Mouse (Mus musculus) intestine, postnatal 0 days (tissue): Measurements from ENCODE around the gene Carhsp1. TPM values are rescaled to one million over a fixed set of nuclear protein-coding genes. Genes with fewer than 3 reads are reported as not detected.
A peak's percentile ranks its signal among the peaks of the same experiment; 100 is the strongest.

Experiments
- ATAC-seq: fragments of 200-750 bp; cut with Nextera tagmentation; 2 replicates; pipeline ENCODE4 v1.8.0; 2017; ENCODE audit warnings: mild to moderate bottlenecking, moderate TSS enrichment, moderate library complexity
- H3K27ac ChIP-seq: fragments of 300-500 bp; sonication (generic); 2 replicates; pipeline ENCODE4 v1.5.1; 2014; ENCODE audit warnings: mild to moderate bottlenecking, low read depth, low read length, moderate library complexity
- H3K27me3 ChIP-seq: fragments of 300-500 bp; sonication (generic); replicated peaks from 2 replicates; pipeline ENCODE4 v1.6.1; 2014; ENCODE audit warnings: low read length, mixed read lengths; ENCODE audit not compliant: control insufficient read depth, insufficient read depth
- H3K36me3 ChIP-seq: fragments of 300-500 bp; sonication (generic); 2 replicates; pipeline ENCODE4 v1.6.1; 2014; ENCODE audit warnings: mild to moderate bottlenecking, moderate library complexity; ENCODE audit not compliant: control insufficient read depth, insufficient read depth
- H3K4me1 ChIP-seq: fragments of 300-500 bp; sonication (generic); replicated peaks from 2 replicates; pipeline ENCODE4 v1.6.1; 2014; ENCODE audit warnings: antibody characterized with exemption, low read length, mixed read lengths; ENCODE audit not compliant: control insufficient read depth, insufficient read depth
- H3K4me2 ChIP-seq: fragments of 300-500 bp; sonication (generic); replicated peaks from 2 replicates; pipeline ENCODE4 v1.6.1; 2014; ENCODE audit warnings: low read depth, mild to moderate bottlenecking, moderate library complexity
- H3K4me3 ChIP-seq: fragments of 300-500 bp; sonication (generic); 2 replicates; pipeline ENCODE4 v1.5.1; 2014; ENCODE audit warnings: low read depth, low read length
- H3K9ac ChIP-seq: fragments of 300-500 bp; sonication (generic); 2 replicates; pipeline ENCODE4 v1.6.1; 2014; ENCODE audit warnings: mild to moderate bottlenecking, low read depth, low read length
- H3K9me3 ChIP-seq: fragments of 300-500 bp; sonication (generic); 2 replicates; pipeline ENCODE4 v1.6.1; 2016; ENCODE audit warnings: mixed run types; ENCODE audit not compliant: control insufficient read depth
- CTCF ChIP-seq: sonication (generic); IDR thresholded peaks from 2 replicates; pipeline ENCODE4 v1.5.1; 2016; ENCODE audit warnings: low read depth, mild to moderate bottlenecking, control low read depth, antibody characterized with exemption, moderate library complexity
- WGBS: fragments of 180-500 bp; shearing (Covaris S2); extraction: QIAGEN DNeasy Blood & Tissue Kit; methylation state at CpG from one replicate; pipeline ENCODE4 v1.1.7; 2014; 5-methylcytosine and 5-hydroxymethylcytosine counted together
- polyA plus RNA-seq: library from polyadenylated mRNA; unstranded; fragments of >200 nt; fragmentation: Nextera tagmentation; extraction: Ambion mirVana; gene quantifications from 2 replicates; pipeline ENCODE4 v1.2.1, GENCODE M21; 2015

Carhsp1 gene
- polyA plus RNA-seq = 40.1 and 43.9 TPM in 2 replicates

DNA sequence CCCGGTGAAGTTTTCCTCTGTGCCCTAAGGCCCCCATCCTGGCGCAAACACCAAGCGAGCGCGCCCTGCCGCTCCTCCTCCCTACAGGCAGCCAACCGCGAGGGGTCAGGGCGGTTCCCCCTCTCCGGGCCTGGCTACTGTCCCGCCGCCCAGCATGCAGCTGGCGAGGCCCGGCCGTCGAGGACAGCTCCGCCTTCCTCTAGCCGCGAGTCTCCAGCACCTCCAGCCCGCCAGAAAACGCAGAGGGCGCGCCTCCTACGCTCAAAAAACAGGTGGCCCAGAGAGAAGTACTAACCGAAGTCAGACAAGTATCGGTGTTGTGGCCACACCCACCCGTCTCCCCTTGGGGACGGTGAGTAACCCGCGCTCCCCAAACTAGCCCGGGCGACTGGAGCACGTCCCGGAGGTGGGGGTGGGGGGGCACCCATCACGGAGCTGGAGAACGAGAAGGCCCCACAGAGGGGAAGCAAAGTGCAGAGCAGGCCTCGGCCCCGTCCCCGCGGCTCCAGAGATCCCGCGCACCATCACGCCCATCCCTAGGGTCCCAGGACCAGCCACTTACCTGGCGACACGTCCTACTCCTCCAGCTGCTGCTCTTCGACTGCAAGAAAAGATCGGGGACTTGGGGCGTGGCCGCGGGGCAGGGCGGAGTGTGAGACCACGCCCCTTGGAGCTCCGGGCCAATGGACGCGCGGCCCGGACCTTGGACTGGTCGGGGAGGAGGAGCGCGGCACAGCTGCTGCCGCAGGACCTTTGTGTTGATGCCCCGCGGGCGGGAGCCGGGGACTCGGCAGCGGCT is at the start of gene Carhsp1:
Gene Carhsp1, minus strand, starts transcription at position 605 of the 799 bp plus-strand sequence.
- ATAC-seq = peak; percentile 88
- H3K27ac ChIP-seq = peak within 1 kb of the TSS; percentile 86

DNA sequence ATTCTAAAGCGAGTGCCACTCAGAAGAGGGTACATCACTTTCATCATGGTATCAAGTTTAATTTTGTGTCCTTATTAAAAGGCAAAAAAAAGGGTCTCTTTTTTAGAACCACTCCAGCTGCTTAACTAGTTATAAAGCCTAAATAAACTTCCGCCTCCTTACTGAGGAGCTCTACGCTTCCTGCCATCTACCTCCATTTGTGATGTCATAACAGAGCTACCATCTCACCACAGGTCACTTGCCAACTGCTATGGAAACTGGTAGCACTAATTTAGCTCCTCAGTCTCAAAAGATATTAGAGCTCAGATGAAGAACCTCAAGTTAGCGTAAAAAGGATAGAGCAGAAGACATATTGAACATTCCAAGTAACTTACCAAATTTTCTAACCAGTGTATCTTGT is 48.5 kb upstream of the Carhsp1 start:
- WGBS = 86% methylated on average over 4 of the region's 4 CpGs
- Histone ChIP-seq H3K4me1 (0 out of 2 replicates have a peak, but pooled peaks cover 4% of the 10 kb centered on the region), H3K9me3 (no peaks in the 10 kb centered on the region), H3K27me3 (no peaks in the 10 kb centered on the region), H3K4me2 (no peak overlapping the region), H3K36me3 (peaks cover 10% of the 10 kb centered on the region), H3K27ac (no peak overlapping the region), H3K4me3 (no peak overlapping the region), H3K9ac (no peak overlapping the region)
- no peak for ATAC-seq
- TF ChIP-seq CTCF = no peak

More for the DNA sequence above, at the start of gene Carhsp1:
- Histone ChIP-seq H3K9me3 (no peaks in the 10 kb centered on the region), H3K27me3 (no peaks in the 10 kb centered on the region), H3K4me3 (peak within 1 kb of the TSS; percentile 69), H3K4me2 (peak within 1 kb of the TSS; percentile 88), H3K36me3 (peaks cover 7% of the 10 kb centered on the region; the same call in 1 of the 2 replicates), H3K4me1 (peaks cover 13% of the 10 kb centered on the region), H3K9ac (peak within 1 kb of the TSS; percentile 61)
- TF ChIP-seq CTCF = peak; percentile 66
- WGBS = under 1% methylated on average over 65 of the region's 67 CpGs

DNA sequence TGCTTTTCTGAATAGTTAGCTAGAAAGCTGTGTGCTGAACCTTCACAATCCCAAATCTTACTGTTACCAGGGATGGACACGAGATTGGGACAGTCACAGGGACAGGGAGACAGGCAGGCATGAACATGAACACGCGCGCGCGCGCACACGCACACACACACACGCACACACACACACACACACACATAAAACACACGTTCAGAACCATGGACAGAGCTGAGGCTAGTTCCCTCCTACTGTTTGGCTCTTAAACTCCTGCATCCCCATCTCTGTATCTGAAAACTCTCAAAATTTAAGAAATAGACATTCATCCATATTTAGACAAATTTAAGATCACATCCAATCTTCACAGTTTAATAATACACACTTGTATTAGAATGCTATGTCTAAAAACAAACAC is 45.8 kb upstream of the Carhsp1 start:
- Histone ChIP-seq H3K36me3 (peaks cover 24% of the 10 kb centered on the region), H3K4me2 (no peak overlapping the region), H3K4me1 (0 out of 2 replicates have a peak, but pooled peaks cover 4% of the 10 kb centered on the region), H3K9me3 (no peaks in the 10 kb centered on the region), H3K27me3 (no peaks in the 10 kb centered on the region), H3K27ac (no peak overlapping the region), H3K9ac (no peak overlapping the region), H3K4me3 (no peak overlapping the region)
- 87% methylated on average over 10 of the region's 10 CpGs for WGBS
- TF ChIP-seq CTCF = no peak
- ATAC-seq = no peak

DNA sequence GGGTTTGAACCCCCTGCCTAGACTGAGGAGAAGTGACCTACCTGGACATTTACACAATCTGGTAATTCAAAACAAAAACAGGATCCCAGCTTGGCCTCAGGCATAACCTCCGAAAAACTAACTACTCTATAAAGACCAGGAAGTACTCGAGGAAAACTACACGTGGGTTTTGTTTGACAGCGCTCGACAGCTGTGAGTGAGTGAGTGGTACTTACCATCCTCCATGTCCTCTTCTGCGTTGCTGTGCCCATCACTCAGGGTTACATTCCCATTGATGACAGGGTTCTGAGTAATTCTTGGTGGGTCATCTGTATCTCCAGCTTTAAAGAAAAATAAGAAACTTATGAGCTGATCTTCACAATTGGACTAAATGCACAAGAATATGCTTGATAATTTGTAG is 44.3 kb upstream of the Carhsp1 start:
- TF ChIP-seq CTCF = no peak
- Histone ChIP-seq H3K4me2 (no peak overlapping the region), H3K4me1 (0 out of 2 replicates have a peak, but pooled peaks cover 4% of the 10 kb centered on the region), H3K4me3 (no peak overlapping the region), H3K27ac (no peak overlapping the region), H3K27me3 (no peaks in the 10 kb centered on the region), H3K36me3 (peaks cover 37% of the 10 kb centered on the region), H3K9me3 (no peaks in the 10 kb centered on the region), H3K9ac (no peak overlapping the region; the same call in 1 of the 2 replicates)
- ATAC-seq = no peak
- WGBS = 46% methylated on average over 6 of the region's 6 CpGs

DNA sequence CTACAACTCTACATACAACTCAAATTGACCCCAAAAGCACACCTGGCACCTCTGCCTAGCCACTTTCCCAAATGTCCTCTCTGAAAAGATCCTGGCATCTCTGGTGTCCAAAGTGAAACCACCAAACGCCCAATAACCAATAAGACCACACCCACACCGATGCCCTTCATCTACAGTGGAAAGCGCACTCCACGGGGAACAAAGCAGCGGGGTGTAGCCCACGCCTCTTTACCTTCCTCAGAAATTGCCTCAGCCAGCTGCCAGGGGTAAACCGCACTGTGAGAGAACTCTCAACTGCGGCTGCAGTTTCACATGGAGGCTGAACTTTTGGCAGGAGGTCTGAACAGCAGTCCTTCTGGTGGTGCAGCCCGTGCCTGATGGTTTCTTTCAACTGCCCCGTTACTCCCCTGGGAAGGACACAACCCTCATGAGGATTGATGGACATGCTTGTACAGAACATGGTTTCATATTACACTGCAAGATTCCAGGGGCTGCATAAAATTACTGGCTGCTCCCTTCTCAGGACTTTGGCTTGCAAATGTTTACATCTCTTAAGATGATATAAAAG is 43.6 kb upstream of the Carhsp1 start:
- ATAC-seq = no peak

DNA sequence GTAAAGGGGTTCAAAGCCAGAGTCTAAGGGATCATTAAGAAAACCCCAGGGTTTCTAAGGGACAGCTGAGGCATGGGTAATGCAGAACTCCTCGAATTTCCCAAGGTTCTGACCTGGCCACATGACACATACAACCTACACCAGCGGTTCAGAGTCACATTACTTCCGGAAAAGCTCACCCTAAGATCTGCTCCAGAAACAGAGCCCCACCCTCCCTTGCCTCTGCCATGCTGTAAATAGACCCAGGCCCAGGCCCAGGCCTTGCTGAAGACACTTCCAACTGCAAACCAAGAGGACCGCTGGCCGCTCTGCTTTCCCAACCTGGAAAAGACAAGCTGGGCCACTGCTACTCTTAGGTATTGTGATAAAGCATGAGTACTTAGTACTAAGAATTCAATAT is 42.9 kb upstream of the Carhsp1 start:
- TF ChIP-seq CTCF = no peak
- no peak overlapping the region for H3K9ac ChIP-seq
- 0 out of 2 replicates have a peak, but pooled peaks cover 2% of the 10 kb centered on the region for H3K4me1 ChIP-seq
- H3K27ac ChIP-seq = no peak overlapping the region
- H3K36me3 ChIP-seq = peaks cover 50% of the 10 kb centered on the region
- H3K9me3 ChIP-seq = no peaks in the 10 kb centered on the region
- ATAC-seq = 0 out of 2 replicates have a peak, but pooled peaks have one; percentile 22
- no peak overlapping the region for H3K4me3 ChIP-seq
- H3K4me2 ChIP-seq = no peak overlapping the region
- no peaks in the 10 kb centered on the region for H3K27me3 ChIP-seq
- 68% methylated on average over 5 of the region's 5 CpGs for whole genome bisulfite sequencing

More for the DNA sequence above, 43.6 kb upstream of the Carhsp1 start:
- no peak overlapping the region for H3K4me3 ChIP-seq
- H3K36me3 ChIP-seq = peaks cover 42% of the 10 kb centered on the region
- H3K4me1 ChIP-seq = 0 out of 2 replicates have a peak, but pooled peaks cover 4% of the 10 kb centered on the region
- H3K27me3 ChIP-seq = no peaks in the 10 kb centered on the region
- H3K9ac ChIP-seq = no peak overlapping the region
- no peaks in the 10 kb centered on the region for H3K9me3 ChIP-seq
- H3K27ac ChIP-seq = no peak overlapping the region
- TF ChIP-seq CTCF = no peak
- WGBS = 65% methylated on average over 10 of the region's 10 CpGs
- H3K4me2 ChIP-seq = no peak overlapping the region
